Comparison of ENCODE assay signal across 21 mouse cellular contexts in the genomic region with DNA sequence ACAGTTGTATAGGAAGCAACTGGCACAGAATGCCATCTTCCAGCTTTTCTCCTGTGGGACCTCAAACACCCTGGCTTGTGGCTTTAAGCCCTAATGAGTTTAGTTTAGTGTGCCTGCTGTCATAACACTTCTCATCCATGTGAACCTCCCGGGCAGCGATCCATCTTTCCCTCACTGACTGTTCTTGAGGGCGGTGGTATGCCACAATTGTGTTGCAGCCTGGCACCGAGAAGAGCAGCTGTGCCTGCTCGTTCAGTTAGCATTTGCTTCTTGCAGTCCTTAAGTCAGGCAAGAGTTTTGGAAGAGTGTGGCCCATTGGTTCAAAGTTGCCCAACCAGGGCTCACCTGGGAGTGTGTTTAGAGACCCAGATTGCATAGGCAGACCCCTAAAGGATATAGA. TPM values are rescaled to one million over a fixed set of nuclear protein-coding genes. Genes with fewer than 3 reads are reported as not detected.
DNase-seq lines count a peak whose midpoint lies in the region; TF ChIP-seq lines count a peak whose summit lies in the region.
"Had no signal": no experiment of that assay in that cellular context is flagged by ENCODE, and none has a peak within 500 bp of the region (broad histone marks: within the 10 kb centered on the region; RNA-seq: fewer than 3 reads in every experiment).

No protein-coding gene starts in this region.

- no peaks in the 10 kb centered on the region for H3K9me3 ChIP-seq in forebrain, embryonic 10.5 days
- H3K9me3 ChIP-seq: heart, embryonic 15.5 days; limb, embryonic 13.5 days; liver, embryonic 12.5 days had no signal

- no peak overlapping the region for H3K4me3 ChIP-seq in cerebellum, adult 2 months (replicated peaks; ENCODE audit: insufficient read depth, low read depth, low read length)
- H3K4me3 ChIP-seq in forebrain, embryonic 10.5 days: no peak overlapping the region
- H3K4me3 ChIP-seq: heart, adult 2 months; heart, embryonic 15.5 days; limb, embryonic 13.5 days; liver, embryonic 12.5 days had no signal

- H3K27ac ChIP-seq in cerebellum, adult 2 months (ENCODE audit: insufficient read depth, low read length): no peak overlapping the region
- no peak overlapping the region for H3K27ac ChIP-seq in forebrain, embryonic 10.5 days
- H3K27ac ChIP-seq: heart, adult 2 months; heart, embryonic 15.5 days; hindbrain, embryonic 14.5 days; limb, embryonic 13.5 days; liver, embryonic 12.5 days had no signal

- no peak for TF ChIP-seq CTCF in cerebellum, adult 2 months (IDR thresholded peaks at IDR 0.05; ENCODE audit: borderline replicate concordance, insufficient read depth, low read depth, low read length)

- H3K36me3 ChIP-seq in forebrain, embryonic 10.5 days (replicated peaks): peaks cover 53% of the 10 kb centered on the region

- intact Hi-C loops in gastrocnemius, postnatal 14 days (cut with DNase I; ENCODE audit: low total_unique reads): no loop called here
- intact Hi-C loops in gastrocnemius, postnatal 36 days (cut with DNase I): no loop called here

- H3K4me1 ChIP-seq in cerebellum, adult 2 months (ENCODE audit: control insufficient read depth, insufficient read depth, low read length): peaks cover 36% of the 10 kb centered on the region
- peaks cover 20% of the 10 kb centered on the region for H3K4me1 ChIP-seq in forebrain, embryonic 10.5 days

- 29% methylated on average over 5 of the region's 5 CpGs for WGBS in cerebellum, adult 2 months
- 92% methylated on average over 5 of the region's 5 CpGs for WGBS in forebrain, embryonic 10.5 days

- no peak for TF ChIP-seq POLR2A in cerebellum, adult 2 months (IDR thresholded peaks at IDR 0.05; ENCODE audit: borderline replicate concordance, insufficient read depth, low read length)

- peak; percentile 11 for DNase-seq in cerebellum, adult 11 months
- no peak for DNase-seq in cerebellum, adult 2 months
- peak; percentile 52 for DNase-seq in gastrocnemius, postnatal 14 days
- no peak for DNase-seq in gastrocnemius, postnatal 36 days
- peak; percentile 57 to 67 for DNase-seq in layer of hippocampus, adult 8-10 months (ENCODE audit: low spot score in 2 of 2)
- no peak for DNase-seq in forebrain, embryonic 10.5 days (ENCODE audit: extremely low spot score, low spot score)
- DNase-seq in frontal cortex, postnatal 25 days (ENCODE audit: low spot score in 2 of 2): no peak
- DNase-seq: adrenal gland, postnatal 36 days; heart, adult 2 months; heart, postnatal 4 days; kidney, adult 18-20 months; lung, adult 18-20 months; lung, postnatal 10 days; thymus, adult 18-20 months; thymus, postnatal 36 days had no signal

- no peaks in the 10 kb centered on the region for H3K27me3 ChIP-seq in cerebellum, adult 2 months (ENCODE audit: control insufficient read depth, insufficient read depth, low read length)
- no peaks in the 10 kb centered on the region for H3K27me3 ChIP-seq in forebrain, embryonic 10.5 days (ENCODE audit: poor library complexity, severe bottlenecking)
- H3K27me3 ChIP-seq: heart, embryonic 15.5 days; limb, embryonic 13.5 days; liver, embryonic 12.5 days had no signal

RNA-seq across cellular contexts. Expression of a gene that starts 5.0 kb away (rescaled TPM):
- 15.4 and 16.4 TPM in 2 replicates for polyA plus RNA-seq in cerebellum, adult 2 months (2012; rRNA removed)
- total RNA-seq in gastrocnemius, postnatal 14 days (2021): 1 to 10 TPM; 7.3 to 8.7 TPM
- total RNA-seq in gastrocnemius, postnatal 36 days (2021): 1 to 10 TPM; 3.8 to 3.9 TPM
- total RNA-seq in layer of hippocampus, adult 8-10 months (2022): 10 to 100 TPM; 28.8 to 39.7 (median 32.2) TPM
- polyA plus RNA-seq in forebrain, embryonic 10.5 days (2016; fragmentation: Nextera tagmentation; extraction: Ambion mirVana): 24.0 and 24.5 TPM in 2 replicates

RNA-seq across cellular contexts. Expression of a gene that starts 51.4 kb away (rescaled TPM):
- polyA plus RNA-seq in cerebellum, adult 2 months (2012; rRNA removed): 200 and 249 TPM in 2 replicates
- under 1 TPM; 0.35 to 0.40 TPM for total RNA-seq in gastrocnemius, postnatal 14 days (2021)
- under 1 TPM in 1 of 2 experiments, not detected in 1; 0.10 TPM for total RNA-seq in gastrocnemius, postnatal 36 days (2021)
- 100 to 1,000 TPM; 330 to 455 (median 386) TPM for total RNA-seq in layer of hippocampus, adult 8-10 months (2022)
- 1.4 and 1.7 TPM in 2 replicates for polyA plus RNA-seq in forebrain, embryonic 10.5 days (2016; fragmentation: Nextera tagmentation; extraction: Ambion mirVana)
- total RNA-seq: neutrophil, adult 5-6 weeks had no signal
- polyA plus RNA-seq: inflammation-experienced regulatory T-cells, adult 6 months had no signal

Comparison
In these comparisons a context has a peak if more than half of its experiments do, and no peak if none do; other contexts are left out.
1. DNase-seq: peak in cerebellum, adult 11 months (single experiment), gastrocnemius, postnatal 14 days (single experiment) and layer of hippocampus, adult 8-10 months (2 of 2); none in cerebellum, adult 2 months (0 of 2), gastrocnemius, postnatal 36 days (0 of 2), forebrain, embryonic 10.5 days (single experiment) and frontal cortex, postnatal 25 days (0 of 2).
2. RNA of a gene that starts 51.4 kb away (total RNA-seq): 330 to 455 TPM in layer of hippocampus, adult 8-10 months; 0.35 to 0.40 TPM in gastrocnemius, postnatal 14 days and 0.10 TPM in gastrocnemius, postnatal 36 days; every median in the first group is over 100 times any median in the second.